Mouse (Mus musculus): ENCODE results near the gene Ets1.

The Ets1 gene

GRCm38 (mm10) chr9:32616516-32617429, 19.2 kb upstream of the Ets1 start:
- DNase-seq (ENCODE audit: low spot score in 2 of 2), result no peak

- no peak for DNase-seq (ENCODE audit: low spot score in 2 of 2)
Observed at GRCm38 (mm10) chr9:32617430-32617768, 18.6 kb upstream of the Ets1 start.

GRCm38 (mm10) chr9:32618544-32619120, 17.4 kb upstream of the Ets1 start:
- DNase-seq (ENCODE audit: low spot score in 2 of 2), result no peak

DNA sequence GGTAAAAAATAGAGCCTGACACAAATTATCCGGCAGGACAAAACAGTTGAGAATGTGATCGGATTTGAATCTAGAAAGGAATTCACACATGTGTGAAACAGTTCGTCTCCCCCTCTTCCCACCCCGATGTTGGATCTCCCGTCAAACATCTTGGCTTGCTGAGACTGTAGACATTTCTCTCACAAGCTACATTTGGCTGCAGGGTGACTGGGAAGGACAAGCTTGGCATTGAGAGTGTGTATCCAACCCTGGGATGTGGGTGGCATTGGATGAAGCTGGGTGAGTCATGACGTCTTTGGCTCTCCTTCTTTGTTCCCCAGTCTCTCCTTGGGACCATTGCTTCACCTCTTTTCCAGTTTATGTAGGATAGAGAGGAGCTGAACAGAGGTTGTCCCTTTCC, 16.4 kb upstream of the Ets1 start:
- no peak for DNase-seq (ENCODE audit: low spot score in 2 of 2)

DNA sequence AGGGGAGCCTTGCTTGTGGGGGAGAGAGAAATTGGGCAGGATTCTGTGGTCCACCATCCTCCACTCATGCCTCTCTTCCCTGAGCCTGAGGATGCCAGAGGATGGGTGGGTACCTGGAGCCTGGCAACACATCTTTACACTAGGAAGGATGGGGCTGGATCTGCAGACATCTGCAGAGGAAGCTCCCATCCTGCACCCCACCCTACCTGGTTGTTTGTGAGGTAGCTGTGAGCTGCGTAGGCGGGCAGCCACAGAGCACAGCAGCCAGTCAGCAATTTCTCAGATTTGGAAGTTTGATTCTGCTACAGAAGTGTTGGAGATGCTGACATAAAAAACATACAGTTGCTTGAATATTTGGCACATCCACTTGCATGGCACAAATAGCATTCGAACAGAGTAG, 15.6 kb upstream of the Ets1 start:
- DNase-seq (ENCODE audit: low spot score in 2 of 2), result no peak

DNA sequence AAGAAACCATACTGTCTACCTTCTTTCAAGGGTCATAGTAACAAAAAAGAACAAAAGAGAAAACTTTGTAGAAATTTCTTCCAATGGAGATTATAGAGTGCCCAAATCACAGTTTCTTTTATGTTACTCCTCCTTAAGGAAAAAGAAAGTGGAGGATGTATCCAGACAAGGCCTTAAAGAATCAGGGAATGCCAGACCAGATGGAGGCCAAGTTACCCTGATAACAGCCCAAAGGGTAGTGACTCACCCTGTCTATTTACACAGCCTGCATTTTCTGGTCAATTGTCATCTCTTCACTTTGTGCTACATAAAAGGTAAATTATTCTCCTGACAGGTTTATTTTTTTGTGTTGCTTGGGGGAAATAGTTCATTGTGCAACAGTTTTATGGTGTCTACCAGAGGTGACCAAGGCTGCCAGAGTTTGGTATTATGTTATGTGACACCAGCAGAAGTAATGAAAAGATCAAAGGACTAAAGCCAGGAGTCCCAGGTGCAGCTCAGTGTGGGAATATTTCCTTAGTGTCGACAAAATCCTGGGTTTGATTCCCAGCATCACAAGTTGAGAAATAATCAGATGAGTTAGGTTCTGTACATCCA, 6.5 kb upstream of the Ets1 start:
- DNase-seq (ENCODE audit: low spot score in 2 of 2), result no peak

DNA sequence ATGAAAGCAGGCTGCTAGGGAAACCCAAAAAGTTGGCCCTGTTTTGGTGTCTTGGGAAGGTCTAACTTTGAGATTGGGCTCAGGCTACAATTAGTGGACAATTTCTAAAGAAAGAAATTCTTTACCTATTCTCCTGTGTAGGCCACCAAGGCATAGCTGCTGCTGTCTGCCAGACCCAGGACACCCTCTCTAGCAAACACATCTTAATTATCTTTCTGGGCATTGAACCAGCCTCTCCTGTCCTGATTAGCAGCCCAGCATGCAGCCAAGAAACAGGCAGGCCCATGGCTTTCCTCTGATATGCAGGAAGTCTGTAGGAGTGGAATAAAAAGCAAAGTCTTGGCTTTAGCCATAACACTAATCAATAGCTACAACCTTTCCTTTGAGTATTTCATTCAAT, 4.7 kb upstream of the Ets1 start:
- DNase-seq (ENCODE audit: low spot score in 2 of 2), result no peak

GRCm38 (mm10) chr9:32632237-32632636, 3.8 kb upstream of the Ets1 start:
- no peak for DNase-seq (ENCODE audit: low spot score in 2 of 2)

DNA sequence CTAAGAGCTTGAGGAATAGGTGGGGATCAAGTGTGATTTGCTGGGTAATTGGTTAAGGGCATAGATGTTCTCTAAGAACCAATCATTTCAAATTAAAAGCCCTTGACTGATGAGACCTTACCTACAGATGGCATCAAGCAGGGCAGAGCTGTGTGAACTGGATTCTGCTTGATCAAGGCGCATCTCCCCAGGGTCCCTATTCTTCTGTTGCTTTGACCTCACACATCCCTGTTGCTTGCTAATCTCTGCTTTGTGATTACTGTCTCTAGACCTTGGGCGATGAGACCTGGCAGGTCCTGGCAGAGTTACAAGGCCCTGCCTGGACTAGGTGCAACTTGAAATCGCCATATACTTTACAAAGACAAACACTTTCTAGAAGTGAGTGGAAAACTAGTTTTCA, 9.0 kb downstream of the Ets1 start:
- DNase-seq (ENCODE audit: low spot score in 2 of 2), result no peak

DNA sequence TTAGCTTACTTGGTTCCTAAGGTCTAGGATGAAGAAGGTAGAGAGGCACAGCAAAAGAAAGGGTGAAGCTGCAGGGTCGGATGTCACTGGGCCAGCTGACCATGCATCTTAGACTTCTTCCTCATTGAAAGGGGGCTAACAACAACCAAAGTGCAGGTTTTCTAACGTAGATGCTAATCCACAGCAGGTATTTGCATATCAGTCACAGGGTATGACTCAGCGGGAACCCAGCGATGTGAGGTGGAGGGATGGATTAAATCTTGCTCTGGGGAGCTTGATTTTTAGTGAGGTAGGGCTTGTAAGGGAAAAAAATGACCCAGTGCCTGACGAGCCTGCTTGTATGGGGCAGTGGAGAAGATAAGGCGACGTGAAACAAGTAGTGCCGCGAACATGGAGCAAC, 9.5 kb downstream of the Ets1 start:
- DNase-seq (ENCODE audit: low spot score in 2 of 2), result no peak

DNA sequence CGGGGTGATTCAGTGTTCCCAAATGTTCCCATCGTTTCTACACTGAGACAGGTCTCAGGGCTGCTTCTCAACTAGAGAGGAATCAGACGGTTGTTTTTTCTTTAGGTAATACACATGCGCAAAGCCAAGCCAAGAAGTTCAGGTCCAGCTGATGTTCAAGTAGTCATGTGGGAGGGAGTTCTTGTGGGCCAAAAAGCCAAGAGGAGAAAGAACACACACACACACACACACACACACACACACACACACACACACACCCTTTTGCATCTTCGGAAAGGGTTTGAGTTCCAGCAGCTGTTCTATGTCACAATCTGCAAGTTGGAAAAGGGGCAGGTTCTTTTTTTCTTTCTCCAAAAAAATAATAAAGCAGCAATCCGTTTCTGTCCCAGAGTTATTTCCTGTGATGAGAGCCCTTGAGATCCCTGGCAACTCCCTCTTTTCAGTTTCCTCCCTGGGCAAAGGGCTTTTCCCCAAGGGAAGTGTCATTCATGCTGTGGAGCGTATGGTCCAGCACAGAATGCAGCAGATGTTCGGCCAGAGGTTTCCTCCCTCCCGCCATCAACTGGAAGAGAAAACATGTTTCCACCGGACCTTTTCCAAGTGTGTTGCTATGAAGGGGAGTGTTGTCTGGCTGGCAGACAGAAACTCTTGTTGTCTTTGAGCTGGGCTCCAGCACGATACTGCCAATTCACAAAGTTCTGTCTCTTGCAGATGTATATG, 10.7 kb downstream of the Ets1 start:
- no peak for DNase-seq (ENCODE audit: low spot score in 2 of 2)

DNA sequence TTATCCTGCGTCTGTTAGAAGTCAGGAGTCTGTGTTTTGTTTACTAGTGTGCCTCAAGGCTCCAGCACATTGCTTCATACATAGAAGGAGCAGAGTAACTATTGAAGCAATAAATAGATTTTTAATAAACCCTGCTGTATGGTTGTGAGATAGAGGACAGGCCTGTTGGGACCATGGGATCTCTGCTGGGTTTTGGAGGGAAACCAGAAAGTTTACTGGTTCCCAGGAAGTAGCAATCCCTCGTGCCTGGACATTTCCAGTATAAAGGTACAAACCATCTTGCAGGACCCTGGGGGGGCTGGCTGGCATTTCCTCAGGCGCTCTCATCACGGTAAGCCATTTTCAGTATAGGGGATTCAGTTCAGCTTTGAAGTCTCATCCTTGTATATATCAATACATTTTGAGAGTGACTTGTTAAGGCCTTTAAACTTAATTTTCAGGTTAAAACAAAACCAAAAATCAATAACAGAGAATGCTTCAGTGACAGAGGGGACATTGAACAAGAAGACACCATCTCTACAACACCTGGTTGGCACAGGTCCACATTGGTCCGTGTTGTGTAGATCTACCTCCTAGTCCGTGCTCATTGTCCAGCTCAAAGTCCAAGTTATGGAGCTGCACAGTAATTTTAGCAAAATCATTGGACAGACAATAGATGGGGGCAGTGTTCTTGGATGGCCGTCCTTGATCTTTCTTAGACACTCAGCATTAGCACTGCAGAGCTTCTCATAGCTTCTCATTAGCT, 11.7 kb downstream of the Ets1 start:
- DNase-seq (ENCODE audit: low spot score in 2 of 2), result no peak

DNA sequence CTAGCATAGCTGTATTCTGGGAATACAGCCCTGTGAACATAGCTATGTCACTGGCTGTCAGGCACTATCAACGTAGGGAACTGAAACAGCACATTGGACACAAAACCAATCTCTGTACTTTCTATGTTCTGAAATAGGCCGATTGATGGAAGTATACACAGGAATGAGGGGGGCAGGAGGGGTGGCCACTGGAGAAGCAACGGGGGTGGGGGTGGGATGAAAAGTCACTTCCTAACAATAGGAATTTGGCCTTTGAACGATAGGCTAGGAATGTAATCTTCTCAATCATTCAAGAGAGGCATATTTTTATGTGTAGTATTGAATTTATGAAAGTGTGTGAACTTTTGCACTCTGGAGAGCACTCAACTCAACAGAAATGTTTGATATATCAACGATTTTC, 12.3 kb downstream of the Ets1 start:
- DNase-seq (ENCODE audit: low spot score in 2 of 2), result no peak

- no peak for DNase-seq (ENCODE audit: low spot score in 2 of 2)
Observed at GRCm38 (mm10) chr9:32650738-32651137, 14.7 kb downstream of the Ets1 start.

DNA sequence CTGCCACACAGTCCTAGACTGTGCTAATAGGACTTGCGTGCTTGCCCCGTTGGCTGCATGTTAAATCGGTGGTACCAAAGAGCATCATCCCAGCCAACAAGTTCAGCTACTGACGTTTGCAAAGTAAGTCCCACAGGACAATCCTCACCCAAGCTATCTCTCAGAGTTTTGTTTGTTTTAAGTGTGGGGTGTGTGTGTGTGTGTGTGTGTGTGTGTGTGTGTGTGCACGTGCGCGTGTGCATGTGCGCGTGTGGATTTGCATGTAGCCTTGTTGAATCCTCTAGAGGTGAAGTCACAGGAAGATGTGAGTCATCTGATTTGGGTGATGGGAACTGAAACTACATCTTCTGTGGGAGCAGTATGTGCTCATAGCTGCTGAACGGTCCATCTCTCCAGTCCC, 16.1 kb downstream of the Ets1 start:
- DNase-seq (ENCODE audit: low spot score in 2 of 2), result no peak

- no peak for DNase-seq (ENCODE audit: low spot score in 2 of 2)
Observed at GRCm38 (mm10) chr9:32654305-32654704, 18.3 kb downstream of the Ets1 start.

GRCm38 (mm10) chr9:32656351-32656844, 20.4 kb downstream of the Ets1 start:
- no peak for DNase-seq (ENCODE audit: low spot score in 2 of 2)

GRCm38 (mm10) chr9:32657124-32657523, 21.1 kb downstream of the Ets1 start:
- DNase-seq (ENCODE audit: low spot score in 2 of 2), result no peak

- no peak for DNase-seq (ENCODE audit: low spot score in 2 of 2)
Observed at GRCm38 (mm10) chr9:32660406-32660960, 24.5 kb downstream of the Ets1 start.

DNA sequence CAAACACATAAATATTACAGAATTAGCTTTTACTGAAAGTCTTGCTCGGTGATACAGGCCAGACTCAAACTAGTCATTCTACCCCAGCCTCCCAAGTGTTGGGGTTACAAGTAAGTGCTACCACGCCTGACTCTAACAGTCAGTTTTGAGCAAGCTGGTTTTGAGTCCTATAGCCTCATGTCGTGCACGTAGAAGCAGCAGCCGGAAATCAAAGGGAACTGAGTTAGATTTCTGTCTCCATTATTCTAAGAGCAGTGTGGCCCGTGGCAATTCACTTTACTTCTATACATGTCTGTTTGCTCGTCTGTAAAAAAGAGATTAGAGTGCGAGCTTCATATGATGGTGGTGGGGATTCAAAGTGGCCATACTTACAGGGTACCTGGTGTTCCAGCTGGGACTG, 25.1 kb downstream of the Ets1 start:
- DNase-seq (ENCODE audit: low spot score in 2 of 2), result no peak

DNA sequence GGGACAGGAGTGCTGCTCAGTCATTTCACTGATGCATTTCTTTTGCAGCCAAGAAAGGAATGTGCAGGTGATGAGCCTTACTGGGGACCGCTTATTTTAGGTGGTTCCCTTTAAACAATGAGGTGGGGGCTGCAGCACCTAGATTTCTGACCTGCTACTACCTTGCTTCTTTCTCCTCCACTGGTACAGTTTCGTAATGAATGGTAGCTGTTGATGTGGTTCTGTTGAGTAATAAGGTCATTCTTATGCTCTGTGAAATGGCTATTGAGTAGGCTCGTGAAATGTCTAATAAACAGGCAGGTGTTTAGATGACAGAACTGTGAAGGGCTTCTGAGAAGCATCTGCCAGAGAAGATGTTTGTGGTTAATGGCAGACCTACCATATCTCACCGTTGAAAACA, 25.5 kb downstream of the Ets1 start:
- DNase-seq (ENCODE audit: low spot score in 2 of 2), result no peak
